Mouse (Mus musculus) right cerebral cortex, adult 18-20 months (tissue): ENCODE measurements at regions not wholly inside any gene's neighbourhood (a gene's known extent, or its start where the extent isn't known, plus 50 kb on each side); places are given as distances from the start of the nearest gene placed in this dataset.

ENCODE experiments used
- DNase-seq: peaks from one replicate; pipeline ENCODE4 v3.0.0; 2022; ENCODE audit warnings: mixed read lengths

GRCm38 (mm10) chr5:60143391-60143790 lies 1665.2 kb upstream of the G6pd2 start:
- DNase-seq = peak; percentile 0

GRCm38 (mm10) chr5:60145609-60146008 lies 1663.0 kb upstream of the G6pd2 start:
- no peak for DNase-seq
